Mouse (Mus musculus) Patski (cell line): ENCODE measurements at regions not wholly inside any gene's neighbourhood (a gene's known extent, or its start where the extent isn't known, plus 50 kb on each side); places are given as distances from the start of the nearest gene placed in this dataset.

Experiments
- ATAC-seq: fragments of 100-300 bp; one replicate; pipeline ENCODE4 v1.8.0; 2021
- CTCF ChIA-PET: fragments of 350-600 bp; sonication (Branson Sonifier 250); formaldehyde crosslinking; loops from one replicate; lab custom pipeline; 2022; ENCODE audit warnings: inconsistent platforms; lab: Charles Lee
- POLR2A ChIA-PET: fragments of 350-600 bp; sonication (Branson Sonifier 250); formaldehyde crosslinking; loops from one replicate; lab custom pipeline; 2022; ENCODE audit warnings: antibody characterized with exemption, inconsistent platforms; lab: Charles Lee
- DNase-seq: peaks from one replicate; pipeline ENCODE4 v3.0.0-alpha.2; 2011; ENCODE audit warnings: low read depth, low spot score
- H3K27me3 ChIP-seq: fragments of 371-371 bp; one replicate; pipeline ENCODE4 v1.5.1; 2021
- CTCF ChIP-seq: fragments of 100-300 bp; IDR thresholded peaks from one replicate; pipeline ENCODE4 v1.5.1; 2021
- in situ Hi-C: fragments of 300-500 bp; cut with MboI; formaldehyde crosslinking; loops from 3 replicates; pipeline ENCODE4 v1.11.1; 2018; ENCODE audit warnings: low pct_unique_long_range_greater_than_20kb, mixed read lengths

DNA sequence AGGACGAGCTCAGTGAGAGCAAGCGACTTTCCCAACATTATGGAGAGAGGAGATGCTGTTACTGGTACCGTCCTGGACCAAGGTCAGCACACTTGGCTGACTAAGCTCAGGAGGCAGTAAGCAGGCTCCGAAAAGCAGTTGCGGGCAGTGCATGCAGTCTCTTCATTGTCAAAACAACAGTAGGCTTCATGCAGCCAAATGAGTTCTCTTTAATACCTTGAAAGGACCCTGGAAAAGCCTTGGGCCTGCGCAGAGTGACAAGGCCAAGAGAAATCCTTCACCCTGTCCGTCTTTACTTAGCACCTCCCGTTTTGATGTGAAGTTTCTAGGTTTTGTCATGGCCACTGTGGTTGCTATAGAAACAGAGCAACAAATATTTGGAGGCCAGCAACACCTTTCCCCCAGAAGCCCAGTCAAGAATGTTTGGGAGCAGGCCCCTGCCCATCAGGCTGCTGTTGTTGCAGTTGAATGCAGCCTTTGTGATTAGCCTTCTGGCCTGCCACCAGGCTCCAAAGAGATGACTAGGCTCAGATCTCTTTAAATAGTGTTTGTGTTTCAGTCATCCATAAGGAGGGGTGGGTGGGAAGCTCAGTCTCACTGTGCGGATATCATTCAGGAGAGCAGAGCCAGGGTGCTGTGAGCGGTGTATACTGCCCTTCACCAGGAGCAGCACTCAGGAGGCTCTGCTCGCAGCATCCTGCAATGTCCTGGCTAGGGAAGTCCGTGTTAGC lies 85.6 kb upstream of the Jun start:
- ATAC-seq = peak; percentile 31
- ChIA-PET POLR2A (no interaction called here), CTCF (no interaction called here)
- TF ChIP-seq CTCF = no peak
- no peak for DNase-seq
- no peaks in the 10 kb centered on the region for H3K27me3 ChIP-seq
- in situ Hi-C loops = no loop called here

DNA sequence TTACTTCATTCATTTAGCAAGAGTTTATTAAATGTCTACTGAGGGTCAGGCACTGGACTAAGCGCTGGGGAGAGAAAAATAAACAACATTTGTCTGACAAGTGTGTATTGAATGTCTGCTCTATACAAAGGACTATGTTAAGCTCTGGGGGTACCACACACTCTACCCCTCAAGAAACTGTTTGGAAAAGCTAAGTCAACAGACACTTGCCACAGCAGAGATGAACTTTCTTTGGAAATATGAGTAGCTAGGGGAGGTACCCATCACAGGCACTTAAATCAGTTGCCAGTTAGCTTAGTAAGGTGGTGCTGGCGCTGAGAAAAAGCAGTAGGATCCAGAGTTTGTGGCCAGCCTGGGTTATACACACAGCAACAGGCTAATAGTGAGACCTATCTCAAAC lies 86.7 kb upstream of the Jun start:
- in situ Hi-C loops = no loop called here
- no peak for TF ChIP-seq CTCF
- POLR2A ChIA-PET = no interaction called here
- H3K27me3 ChIP-seq = no peaks in the 10 kb centered on the region
- ATAC-seq (no peak), DNase-seq (no peak)
- CTCF ChIA-PET = no interaction called here

GRCm38 (mm10) chr4:95141253-95141652 lies 89.2 kb upstream of the Jun start:
- in situ Hi-C loops = no loop called here
- ChIA-PET CTCF (no interaction called here), POLR2A (no interaction called here)
- DNase-seq = no peak
- no peak for ATAC-seq
- no peaks in the 10 kb centered on the region for H3K27me3 ChIP-seq
- no peak for TF ChIP-seq CTCF

- in situ Hi-C loops = no loop called here
- ATAC-seq = no peak
- ChIA-PET CTCF (interaction anchor here (1.1 kb wide), 1 partner anchor 10 kb away, joined by 3 read pairs; no protein-coding TSS in a partner anchor), POLR2A (no interaction called here)
- no peak for TF ChIP-seq CTCF
- no peaks in the 10 kb centered on the region for H3K27me3 ChIP-seq
- no peak for DNase-seq
These were observed 91.1 kb upstream of the Jun start for GRCm38 (mm10) chr4:95143130-95143529.

DNA sequence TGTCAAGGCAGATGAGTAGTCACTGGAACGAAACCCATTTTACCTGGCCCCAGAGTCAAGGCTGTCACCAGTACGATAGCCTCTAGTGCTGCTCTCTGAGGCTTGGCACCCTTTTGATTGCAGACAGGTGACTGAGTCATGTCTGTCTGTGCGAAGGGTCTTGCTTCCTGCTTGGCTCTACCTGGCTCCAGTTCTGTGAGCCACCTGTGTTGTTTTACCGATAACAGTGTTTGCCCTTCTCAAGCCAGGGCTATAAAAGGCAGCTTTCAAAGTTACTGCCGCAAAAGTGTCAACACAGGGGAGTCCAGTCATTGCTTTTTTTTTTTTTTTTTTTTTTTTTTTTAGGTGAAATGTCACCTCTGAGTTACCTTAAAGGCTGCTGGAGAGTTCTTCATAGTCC lies 91.6 kb upstream of the Jun start:
- ChIA-PET POLR2A (no interaction called here), CTCF (interaction anchor here (1.1 kb wide), 1 partner anchor 10 kb away, joined by 3 read pairs; no protein-coding TSS in a partner anchor)
- DNase-seq = no peak
- in situ Hi-C loops = no loop called here
- TF ChIP-seq CTCF = no peak
- no peaks in the 10 kb centered on the region for H3K27me3 ChIP-seq
- ATAC-seq = no peak

DNA sequence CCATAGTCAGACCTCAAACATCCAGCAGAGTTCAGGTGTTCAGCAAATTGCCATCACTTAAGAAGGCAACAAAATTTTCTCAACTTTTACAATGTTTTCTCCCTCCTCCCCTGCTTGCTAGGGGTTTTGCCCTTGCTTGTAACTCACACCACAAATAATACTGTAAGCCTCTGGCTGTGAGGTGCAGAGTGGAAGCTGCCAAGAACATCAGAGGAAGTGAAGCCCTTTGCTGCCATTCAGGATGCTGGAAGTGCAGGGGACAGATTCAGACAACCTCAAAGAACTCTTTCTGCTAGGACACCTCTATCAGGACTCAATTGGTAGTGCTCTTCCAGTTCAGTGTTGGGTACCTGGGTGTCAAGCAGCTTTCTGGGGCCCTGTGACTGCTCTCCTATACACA lies 92.4 kb upstream of the Jun start:
- DNase-seq (no peak), ATAC-seq (no peak)
- POLR2A ChIA-PET = no interaction called here
- no peaks in the 10 kb centered on the region for H3K27me3 ChIP-seq
- CTCF ChIA-PET = interaction anchor here (1.4 kb wide), 1 partner anchor 13 kb away, joined by 3 read pairs; no protein-coding TSS in a partner anchor
- TF ChIP-seq CTCF = no peak
- in situ Hi-C loops = no loop called here

DNA sequence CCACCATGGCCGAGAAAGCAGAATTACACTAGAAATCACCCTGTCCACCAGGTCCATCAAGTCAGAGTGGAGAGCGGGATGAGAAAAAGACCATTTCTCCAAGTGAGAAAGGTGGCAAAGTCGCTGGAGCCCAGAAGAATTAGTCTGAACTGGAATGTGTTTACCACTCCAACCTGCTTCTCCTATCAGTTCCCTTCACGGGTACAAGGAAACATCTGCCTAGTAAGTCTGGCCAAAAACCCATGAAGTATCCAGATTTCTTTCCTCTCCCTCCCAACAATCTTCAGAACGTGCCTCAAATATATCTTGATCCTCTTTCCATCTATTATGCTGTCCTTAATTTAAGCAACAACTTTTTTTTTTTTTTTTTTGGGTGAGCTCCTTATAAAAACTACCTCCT lies 94.2 kb upstream of the Jun start:
- DNase-seq (no peak), ATAC-seq (no peak)
- CTCF ChIA-PET = no interaction called here
- H3K27me3 ChIP-seq = no peaks in the 10 kb centered on the region
- in situ Hi-C loops = no loop called here
- no peak for TF ChIP-seq CTCF
- POLR2A ChIA-PET = no interaction called here

DNA sequence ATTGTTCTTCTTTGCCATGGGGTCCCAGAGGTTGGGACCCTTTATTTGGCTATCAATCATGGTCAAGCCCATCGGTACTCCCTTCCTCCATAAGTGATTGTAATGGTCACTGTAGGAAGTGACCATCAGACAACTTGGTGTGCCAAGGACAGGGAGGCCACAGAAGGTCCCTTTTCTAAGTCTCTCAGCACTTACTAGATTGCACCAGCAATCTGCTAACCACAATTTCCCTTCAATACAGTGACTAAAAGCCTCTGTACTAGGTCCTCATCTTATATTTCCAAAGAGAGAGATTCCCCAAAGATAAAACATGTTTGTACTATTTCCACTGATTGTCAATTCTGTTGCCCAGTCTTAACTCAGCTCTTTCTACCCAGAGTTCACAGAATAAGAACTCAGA lies 96.6 kb upstream of the Jun start:
- no peak for ATAC-seq
- DNase-seq = no peak
- no peaks in the 10 kb centered on the region for H3K27me3 ChIP-seq
- CTCF ChIA-PET = no interaction called here
- in situ Hi-C loops = no loop called here
- no peak for TF ChIP-seq CTCF
- POLR2A ChIA-PET = no interaction called here

DNA sequence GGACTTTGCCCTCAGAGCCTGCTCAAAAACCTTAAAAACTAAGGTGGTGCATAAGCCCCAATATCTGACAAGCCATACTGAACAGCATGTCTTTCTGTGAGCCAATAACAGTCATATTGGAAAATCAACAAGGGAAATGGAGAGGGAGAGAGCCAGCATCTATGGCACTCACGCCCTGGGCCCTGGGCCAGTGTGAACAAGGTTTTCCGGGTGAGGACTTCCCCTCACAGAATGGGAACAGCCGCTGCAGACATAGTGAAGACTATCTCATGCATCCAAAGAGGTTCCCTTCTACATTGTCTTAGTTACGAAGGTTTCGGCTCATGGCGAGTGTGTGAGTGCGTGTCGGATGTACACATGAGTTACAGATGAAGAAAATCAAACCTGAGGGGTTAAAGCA lies 99.7 kb upstream of the Jun start:
- DNase-seq = no peak
- no peak for ATAC-seq
- TF ChIP-seq CTCF = no peak
- ChIA-PET CTCF (no interaction called here), POLR2A (no interaction called here)
- no peaks in the 10 kb centered on the region for H3K27me3 ChIP-seq
- in situ Hi-C loops = no loop called here

DNA sequence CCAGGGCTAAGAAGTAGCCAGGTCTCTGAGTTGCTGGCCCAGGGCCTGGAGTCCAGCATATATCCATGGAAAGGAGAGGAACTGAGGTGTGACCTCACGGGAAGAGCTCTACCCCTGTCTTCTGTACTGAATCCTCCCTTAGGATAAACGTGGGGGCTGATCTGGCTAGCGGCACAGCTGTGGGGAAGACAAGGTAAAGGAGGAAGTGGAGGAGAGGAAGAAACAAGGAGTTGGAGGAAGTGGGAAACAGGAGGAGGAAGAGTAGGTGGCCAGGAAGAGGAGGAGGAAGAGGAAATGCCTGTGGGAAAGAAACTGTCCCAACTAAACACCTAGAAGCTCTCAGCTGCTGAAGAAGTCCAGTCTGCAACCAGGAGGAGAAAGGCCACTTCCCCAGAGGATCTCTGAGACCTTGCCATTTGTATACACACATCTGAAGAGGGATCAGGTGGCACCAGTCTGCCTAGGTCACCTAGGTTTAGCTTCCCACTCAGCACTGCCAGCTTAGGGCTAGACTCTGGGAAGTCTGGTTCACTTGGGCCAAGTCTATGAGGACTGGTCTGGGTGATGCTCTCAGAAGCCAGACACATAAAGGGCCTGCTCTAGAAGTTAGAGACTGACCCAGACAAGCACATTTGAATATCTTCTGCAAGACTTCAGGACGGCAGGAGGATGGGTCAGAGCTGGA lies 100.6 kb upstream of the Jun start:
- CTCF ChIA-PET = interaction anchor here (1.0 kb wide), 1 partner anchor 9 kb away, joined by 3 read pairs; no protein-coding TSS in a partner anchor
- in situ Hi-C loops = no loop called here
- ATAC-seq = no peak

GRCm38 (mm10) chr4:95153737-95154287 lies 101.8 kb upstream of the Jun start:
- DNase-seq (no peak), ATAC-seq (no peak)
- CTCF ChIA-PET = interaction anchor here (1.0 kb wide), 1 partner anchor 10 kb away, joined by 3 read pairs; no protein-coding TSS in a partner anchor
- POLR2A ChIA-PET = no interaction called here
- in situ Hi-C loops = no loop called here
- TF ChIP-seq CTCF = no peak
- H3K27me3 ChIP-seq = no peaks in the 10 kb centered on the region

More for the DNA sequence above, 100.6 kb upstream of the Jun start:
- POLR2A ChIA-PET = no interaction called here
- no peaks in the 10 kb centered on the region for H3K27me3 ChIP-seq
- TF ChIP-seq CTCF = no peak
- DNase-seq = no peak
